Mouse (Mus musculus): ENCODE results near the gene Sntb2. TPM values are rescaled to one million over a fixed set of nuclear protein-coding genes. Genes with fewer than 3 reads are reported as not detected.
"Not testable (repeated sequence)": the region's sequence is repeated elsewhere in the genome, so short reads cannot be mapped to it uniquely, and the experiment has no call there.

The Sntb2 gene
- polyA plus RNA-seq, 1 experiment from 2014 or later = 9.9 TPM

- DNase-seq (ENCODE audit: low spot score) (no peak), ATAC-seq (ENCODE audit: low FRiP score) (no peak)
- Histone ChIP-seq H3K36me3 (ENCODE audit: control insufficient read depth, insufficient read depth, low read length) (no peaks in the 10 kb centered on the region), H3K9ac (ENCODE audit: low read depth, low read length) (no peak overlapping the region), H3K4me1 (replicated peaks; ENCODE audit: control insufficient read depth, insufficient read depth, low read length) (no peaks in the 10 kb centered on the region), H3K4me2 (replicated peaks; ENCODE audit: low read depth, low read length) (no peak overlapping the region), H3K9me3 (ENCODE audit: control insufficient read depth, low read length) (no peaks in the 10 kb centered on the region), H3K27me3 (ENCODE audit: control insufficient read depth, insufficient read depth, low read length) (no peaks in the 10 kb centered on the region), H3K4me3 (ENCODE audit: low read depth, low read length) (no peak overlapping the region), H3K27ac (ENCODE audit: low read depth, low read length) (no peak overlapping the region)
- WGBS = 89% methylated on average over 6 of the region's 6 CpGs
Observed at GRCm38 (mm10) chr8:106972538-106973264, 37.2 kb downstream of the Sntb2 start.

DNA sequence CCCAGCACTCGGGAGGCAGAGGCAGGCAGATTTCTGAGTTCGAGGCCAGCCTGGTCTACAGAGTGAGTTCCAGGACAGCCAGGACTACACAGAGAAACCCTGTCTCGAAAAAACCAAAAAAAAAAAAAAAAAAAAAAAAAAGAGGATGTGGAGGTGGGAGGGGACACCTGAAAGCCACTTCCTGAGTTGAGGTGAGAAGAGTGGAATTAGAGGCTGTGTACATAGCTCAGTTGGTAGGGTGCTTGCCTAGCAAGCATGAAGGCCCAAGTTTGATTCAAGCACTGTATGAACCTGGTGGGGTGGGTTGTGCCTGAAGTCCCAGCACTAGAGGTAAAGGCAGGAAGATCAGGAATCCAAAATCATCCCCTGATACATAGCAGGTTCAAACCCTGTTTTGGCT lies 38.0 kb downstream of the Sntb2 start:
- H3K36me3 ChIP-seq (ENCODE audit: control insufficient read depth, insufficient read depth, low read length); H3K4me1 ChIP-seq (replicated peaks; ENCODE audit: control insufficient read depth, insufficient read depth, low read length); H3K27ac ChIP-seq (ENCODE audit: low read depth, low read length); H3K9ac ChIP-seq (ENCODE audit: low read depth, low read length); H3K9me3 ChIP-seq (ENCODE audit: control insufficient read depth, low read length); DNase-seq (ENCODE audit: low spot score); H3K27me3 ChIP-seq (ENCODE audit: control insufficient read depth, insufficient read depth, low read length); ATAC-seq (ENCODE audit: low FRiP score); H3K4me3 ChIP-seq (ENCODE audit: low read depth, low read length); H3K4me2 ChIP-seq (replicated peaks; ENCODE audit: low read depth, low read length): not testable (repeated sequence)
- WGBS = 92% methylated on average over 2 of the region's 3 CpGs

GRCm38 (mm10) chr8:106974754-106975153 lies 39.2 kb downstream of the Sntb2 start:
- WGBS = 81% methylated on average over 7 of the region's 7 CpGs
- Histone ChIP-seq H3K27me3 (ENCODE audit: control insufficient read depth, insufficient read depth, low read length) (no peaks in the 10 kb centered on the region), H3K4me3 (ENCODE audit: low read depth, low read length) (no peak overlapping the region), H3K9ac (ENCODE audit: low read depth, low read length) (no peak overlapping the region), H3K4me2 (replicated peaks; ENCODE audit: low read depth, low read length) (no peak overlapping the region), H3K9me3 (ENCODE audit: control insufficient read depth, low read length) (no peaks in the 10 kb centered on the region), H3K4me1 (replicated peaks; ENCODE audit: control insufficient read depth, insufficient read depth, low read length) (no peaks in the 10 kb centered on the region), H3K36me3 (ENCODE audit: control insufficient read depth, insufficient read depth, low read length) (no peaks in the 10 kb centered on the region), H3K27ac (ENCODE audit: low read depth, low read length) (no peak overlapping the region)
- DNase-seq (ENCODE audit: low spot score) (no peak), ATAC-seq (ENCODE audit: low FRiP score) (no peak)

DNA sequence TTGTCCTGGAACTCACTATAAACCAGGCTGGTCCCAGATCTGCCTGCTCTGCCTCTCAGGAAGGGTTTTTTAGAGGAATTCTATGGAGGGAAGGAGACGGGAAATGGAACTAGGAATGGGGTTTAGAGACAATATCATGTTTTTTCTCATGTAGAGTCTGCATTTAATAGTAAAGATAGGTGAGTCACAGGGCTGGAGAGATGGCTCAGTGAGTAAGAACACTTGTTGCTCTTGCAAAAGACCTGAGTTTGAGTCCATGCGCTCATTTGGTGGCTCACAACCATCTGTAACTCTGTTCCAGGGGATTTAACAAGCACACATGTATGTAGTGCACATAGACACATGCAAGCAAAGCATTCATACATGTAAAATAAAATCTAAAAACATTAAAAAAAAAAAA lies 40.2 kb downstream of the Sntb2 start:
- Histone ChIP-seq H3K9ac (ENCODE audit: low read depth, low read length) (no peak overlapping the region), H3K4me3 (ENCODE audit: low read depth, low read length) (no peak overlapping the region), H3K27me3 (ENCODE audit: control insufficient read depth, insufficient read depth, low read length) (no peaks in the 10 kb centered on the region), H3K9me3 (ENCODE audit: control insufficient read depth, low read length) (no peaks in the 10 kb centered on the region), H3K36me3 (ENCODE audit: control insufficient read depth, insufficient read depth, low read length) (no peaks in the 10 kb centered on the region), H3K27ac (ENCODE audit: low read depth, low read length) (no peak overlapping the region), H3K4me1 (replicated peaks; ENCODE audit: control insufficient read depth, insufficient read depth, low read length) (no peaks in the 10 kb centered on the region), H3K4me2 (replicated peaks; ENCODE audit: low read depth, low read length) (no peak overlapping the region)
- no peak for ATAC-seq (ENCODE audit: low FRiP score)
- no peak for DNase-seq (ENCODE audit: low spot score)
- WGBS = 97% methylated on average over 2 of the region's 2 CpGs

GRCm38 (mm10) chr8:106976436-106976835 lies 40.9 kb downstream of the Sntb2 start:
- no peak overlapping the region for H3K4me2 ChIP-seq (replicated peaks; ENCODE audit: low read depth, low read length)
- no peaks in the 10 kb centered on the region for H3K4me1 ChIP-seq (replicated peaks; ENCODE audit: control insufficient read depth, insufficient read depth, low read length)
- H3K9me3 ChIP-seq (ENCODE audit: control insufficient read depth, low read length) = no peaks in the 10 kb centered on the region
- no peak overlapping the region for H3K9ac ChIP-seq (ENCODE audit: low read depth, low read length)
- no peaks in the 10 kb centered on the region for H3K27me3 ChIP-seq (ENCODE audit: control insufficient read depth, insufficient read depth, low read length)
- WGBS = 89% methylated on average over 4 of the region's 4 CpGs
- H3K4me3 ChIP-seq (ENCODE audit: low read depth, low read length) = no peak overlapping the region
- H3K27ac ChIP-seq (ENCODE audit: low read depth, low read length) = no peak overlapping the region
- H3K36me3 ChIP-seq (ENCODE audit: control insufficient read depth, insufficient read depth, low read length) = no peaks in the 10 kb centered on the region
- no peak for ATAC-seq (ENCODE audit: low FRiP score)
- no peak for DNase-seq (ENCODE audit: low spot score)

- no peak overlapping the region for H3K4me2 ChIP-seq (replicated peaks; ENCODE audit: low read depth, low read length)
- no peak for DNase-seq (ENCODE audit: low spot score)
- WGBS = 54% methylated on average over 2 of the region's 2 CpGs
- H3K27ac ChIP-seq (ENCODE audit: low read depth, low read length) = no peak overlapping the region
- H3K27me3 ChIP-seq (ENCODE audit: control insufficient read depth, insufficient read depth, low read length) = no peaks in the 10 kb centered on the region
- H3K9ac ChIP-seq (ENCODE audit: low read depth, low read length) = no peak overlapping the region
- no peak for ATAC-seq (ENCODE audit: low FRiP score)
- H3K4me3 ChIP-seq (ENCODE audit: low read depth, low read length) = no peak overlapping the region
- no peaks in the 10 kb centered on the region for H3K4me1 ChIP-seq (replicated peaks; ENCODE audit: control insufficient read depth, insufficient read depth, low read length)
- H3K9me3 ChIP-seq (ENCODE audit: control insufficient read depth, low read length) = no peaks in the 10 kb centered on the region
- H3K36me3 ChIP-seq (ENCODE audit: control insufficient read depth, insufficient read depth, low read length) = no peaks in the 10 kb centered on the region
Observed at GRCm38 (mm10) chr8:106978755-106979251, 43.3 kb downstream of the Sntb2 start.

GRCm38 (mm10) chr8:106985404-106985821 lies 49.9 kb downstream of the Sntb2 start:
- Histone ChIP-seq H3K4me2 (replicated peaks; ENCODE audit: low read depth, low read length) (no peak overlapping the region), H3K9me3 (ENCODE audit: control insufficient read depth, low read length) (no peaks in the 10 kb centered on the region)
- 77% methylated on average over 9 of the region's 9 CpGs for WGBS

GRCm38 (mm10) chr8:106985951-106986350 lies 50.4 kb downstream of the Sntb2 start:
- H3K4me1 ChIP-seq (replicated peaks; ENCODE audit: control insufficient read depth, insufficient read depth, low read length) = no peaks in the 10 kb centered on the region
- H3K36me3 ChIP-seq (ENCODE audit: control insufficient read depth, insufficient read depth, low read length) = no peaks in the 10 kb centered on the region
- DNase-seq (ENCODE audit: low spot score) (no peak), ATAC-seq (ENCODE audit: low FRiP score) (no peak)
- no peak overlapping the region for H3K4me3 ChIP-seq (ENCODE audit: low read depth, low read length)
- H3K27me3 ChIP-seq (ENCODE audit: control insufficient read depth, insufficient read depth, low read length) = no peaks in the 10 kb centered on the region
- H3K9ac ChIP-seq (ENCODE audit: low read depth, low read length) = no peak overlapping the region
- no peak overlapping the region for H3K4me2 ChIP-seq (replicated peaks; ENCODE audit: low read depth, low read length)
- no peaks in the 10 kb centered on the region for H3K9me3 ChIP-seq (ENCODE audit: control insufficient read depth, low read length)
- H3K27ac ChIP-seq (ENCODE audit: low read depth, low read length) = no peak overlapping the region

More at GRCm38 (mm10) chr8:106985404-106985821, 49.9 kb downstream of the Sntb2 start:
- no peak overlapping the region for H3K9ac ChIP-seq (ENCODE audit: low read depth, low read length)
- no peaks in the 10 kb centered on the region for H3K4me1 ChIP-seq (replicated peaks; ENCODE audit: control insufficient read depth, insufficient read depth, low read length)
- no peaks in the 10 kb centered on the region for H3K36me3 ChIP-seq (ENCODE audit: control insufficient read depth, insufficient read depth, low read length)
- ATAC-seq (ENCODE audit: low FRiP score) (no peak), DNase-seq (ENCODE audit: low spot score) (no peak)
- H3K27me3 ChIP-seq (ENCODE audit: control insufficient read depth, insufficient read depth, low read length) = no peaks in the 10 kb centered on the region
- no peak overlapping the region for H3K4me3 ChIP-seq (ENCODE audit: low read depth, low read length)
- H3K27ac ChIP-seq (ENCODE audit: low read depth, low read length) = no peak overlapping the region

DNA sequence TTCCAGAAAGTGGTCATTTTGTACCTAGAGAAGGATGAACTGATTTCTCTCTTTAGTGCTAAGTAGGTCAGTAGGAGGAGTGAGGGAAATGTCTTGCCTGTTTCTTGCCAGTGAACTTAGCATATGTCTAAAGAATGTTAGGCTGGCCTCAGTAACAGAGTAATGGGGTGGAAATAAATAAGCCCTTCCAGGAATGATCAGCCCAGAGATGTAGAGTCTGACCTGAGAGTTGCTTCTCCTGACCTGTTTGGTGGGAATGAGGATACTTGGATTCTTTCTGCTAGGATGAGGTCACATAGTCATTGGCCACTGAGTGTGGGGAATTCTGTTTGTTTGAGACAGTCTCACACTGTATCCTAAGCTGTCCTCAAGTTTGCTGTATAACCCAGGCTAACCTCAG lies 52.0 kb downstream of the Sntb2 start:
- ATAC-seq (ENCODE audit: low FRiP score) = no peak
- Histone ChIP-seq H3K27me3 (ENCODE audit: control insufficient read depth, insufficient read depth, low read length) (no peaks in the 10 kb centered on the region), H3K9ac (ENCODE audit: low read depth, low read length) (no peak overlapping the region), H3K9me3 (ENCODE audit: control insufficient read depth, low read length) (no peaks in the 10 kb centered on the region), H3K4me1 (replicated peaks; ENCODE audit: control insufficient read depth, insufficient read depth, low read length) (no peaks in the 10 kb centered on the region), H3K4me3 (ENCODE audit: low read depth, low read length) (no peak overlapping the region), H3K36me3 (ENCODE audit: control insufficient read depth, insufficient read depth, low read length) (no peaks in the 10 kb centered on the region), H3K27ac (ENCODE audit: low read depth, low read length) (no peak overlapping the region), H3K4me2 (replicated peaks; ENCODE audit: low read depth, low read length) (no peak overlapping the region)
- DNase-seq (ENCODE audit: low spot score) = no peak

Measured in hindbrain, embryonic 11.5 days (tissue).